Mouse (Mus musculus): ENCODE results near the gene Hcfc2.

GRCm38 (mm10) chr10:82754642-82755041, 58.7 kb downstream of the Hcfc2 start:
- TF ChIP-seq CTCF (IDR thresholded peaks at IDR 0.05; ENCODE audit: borderline replicate concordance, insufficient read depth, low read depth, low read length), result no peak
- no peak for TF ChIP-seq POLR2A (IDR thresholded peaks at IDR 0.05; ENCODE audit: borderline replicate concordance, insufficient read depth, low read length)
